Mouse (Mus musculus): ENCODE measurements around the gene Lrrc56.

Gene Lrrc56

GRCm38 (mm10) chr7:141193948-141194347 lies at the start of gene Lrrc56, which contains the start of gene Hras:
Gene Lrrc56 (plus strand): TSS chr7:141194157.
Gene Hras (minus strand): TSS chr7:141194005.
- DNase-seq (ENCODE audit: low spot score in 2 of 2): peak; percentile 97 to 98

- no peak for DNase-seq (ENCODE audit: low spot score in 2 of 2)
Observed at GRCm38 (mm10) chr7:141144650-141145049, 49.3 kb upstream of the Lrrc56 start.

GRCm38 (mm10) chr7:141145403-141145802 lies 48.6 kb upstream of the Lrrc56 start:
- DNase-seq (ENCODE audit: low spot score in 2 of 2): no peak

GRCm38 (mm10) chr7:141146043-141146595 lies 47.8 kb upstream of the Lrrc56 start:
- DNase-seq (ENCODE audit: low spot score in 2 of 2): no peak

GRCm38 (mm10) chr7:141147044-141147443 lies 46.9 kb upstream of the Lrrc56 start:
- no peak for DNase-seq (ENCODE audit: low spot score in 2 of 2)

- no peak for DNase-seq (ENCODE audit: low spot score in 2 of 2)
Observed at GRCm38 (mm10) chr7:141148639-141149038, 45.3 kb upstream of the Lrrc56 start.

GRCm38 (mm10) chr7:141155362-141155761 lies 38.6 kb upstream of the Lrrc56 start:
- DNase-seq (ENCODE audit: low spot score in 2 of 2): no peak

- no peak for DNase-seq (ENCODE audit: low spot score in 2 of 2)
Observed at GRCm38 (mm10) chr7:141164397-141164796, 29.6 kb upstream of the Lrrc56 start.

- DNase-seq (ENCODE audit: low spot score in 2 of 2): peak; percentile 45 to 73
Observed at GRCm38 (mm10) chr7:141164850-141165249, 29.1 kb upstream of the Lrrc56 start.

- peak; percentile 37 to 66 for DNase-seq (ENCODE audit: low spot score in 2 of 2)
Observed at GRCm38 (mm10) chr7:141167901-141168517, 25.9 kb upstream of the Lrrc56 start.

GRCm38 (mm10) chr7:141168518-141168953 lies 25.4 kb upstream of the Lrrc56 start:
- peak; percentile 78 to 85 for DNase-seq (ENCODE audit: low spot score in 2 of 2)

- no peak for DNase-seq (ENCODE audit: low spot score in 2 of 2)
Observed at GRCm38 (mm10) chr7:141169300-141169699, 24.7 kb upstream of the Lrrc56 start.

- no peak for DNase-seq (ENCODE audit: low spot score in 2 of 2)
Observed at GRCm38 (mm10) chr7:141169866-141170265, 24.1 kb upstream of the Lrrc56 start.

GRCm38 (mm10) chr7:141172116-141173006 lies 21.6 kb upstream of the Lrrc56 start, which contains the start of gene Rnh1:
Gene Rnh1 (minus strand): TSS chr7:141172857.
- peak; percentile 85 to 86 for DNase-seq (ENCODE audit: low spot score in 2 of 2)

GRCm38 (mm10) chr7:141173323-141173850 lies 20.6 kb upstream of the Lrrc56 start:
- DNase-seq (ENCODE audit: low spot score in 2 of 2): no peak

GRCm38 (mm10) chr7:141175068-141175467 lies 18.9 kb upstream of the Lrrc56 start:
- no peak for DNase-seq (ENCODE audit: low spot score in 2 of 2)

- DNase-seq (ENCODE audit: low spot score in 2 of 2): peak; percentile 62 to 75
Observed at GRCm38 (mm10) chr7:141176173-141176572, 17.8 kb upstream of the Lrrc56 start.

GRCm38 (mm10) chr7:141188194-141188593 lies 5.8 kb upstream of the Lrrc56 start:
- no peak for DNase-seq (ENCODE audit: low spot score in 2 of 2)

GRCm38 (mm10) chr7:141188733-141189132 lies 5.2 kb upstream of the Lrrc56 start:
- no peak for DNase-seq (ENCODE audit: low spot score in 2 of 2)

GRCm38 (mm10) chr7:141190220-141190619 lies 3.7 kb upstream of the Lrrc56 start:
- no peak for DNase-seq (ENCODE audit: low spot score in 2 of 2)

- no peak for DNase-seq (ENCODE audit: low spot score in 2 of 2)
Observed at GRCm38 (mm10) chr7:141191036-141191435, 2.9 kb upstream of the Lrrc56 start.
